Mouse (Mus musculus): ENCODE results near the gene Fam83f.

Fam83f gene

DNA sequence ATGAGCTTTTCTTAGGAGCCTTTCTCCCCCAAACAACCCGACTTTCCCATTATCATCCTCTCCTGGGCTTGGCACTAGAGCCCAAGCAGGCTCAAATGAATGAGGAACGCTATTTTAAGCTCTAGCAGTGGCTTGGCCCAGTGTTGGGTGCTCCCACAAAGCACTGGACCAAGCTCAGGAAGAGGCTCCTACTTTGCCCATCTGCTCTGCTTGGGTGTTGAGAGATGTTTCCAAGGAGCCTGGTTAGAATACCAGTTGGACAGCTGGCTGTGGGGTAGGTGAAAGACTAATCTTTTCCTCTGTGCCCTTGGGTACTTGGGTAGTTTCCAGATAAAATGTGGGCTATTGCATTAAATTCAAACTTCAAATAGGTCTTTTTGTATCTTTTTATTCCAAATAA is 1.2 kb downstream of the Fam83f start:
- DNase-seq, result no peak

DNA sequence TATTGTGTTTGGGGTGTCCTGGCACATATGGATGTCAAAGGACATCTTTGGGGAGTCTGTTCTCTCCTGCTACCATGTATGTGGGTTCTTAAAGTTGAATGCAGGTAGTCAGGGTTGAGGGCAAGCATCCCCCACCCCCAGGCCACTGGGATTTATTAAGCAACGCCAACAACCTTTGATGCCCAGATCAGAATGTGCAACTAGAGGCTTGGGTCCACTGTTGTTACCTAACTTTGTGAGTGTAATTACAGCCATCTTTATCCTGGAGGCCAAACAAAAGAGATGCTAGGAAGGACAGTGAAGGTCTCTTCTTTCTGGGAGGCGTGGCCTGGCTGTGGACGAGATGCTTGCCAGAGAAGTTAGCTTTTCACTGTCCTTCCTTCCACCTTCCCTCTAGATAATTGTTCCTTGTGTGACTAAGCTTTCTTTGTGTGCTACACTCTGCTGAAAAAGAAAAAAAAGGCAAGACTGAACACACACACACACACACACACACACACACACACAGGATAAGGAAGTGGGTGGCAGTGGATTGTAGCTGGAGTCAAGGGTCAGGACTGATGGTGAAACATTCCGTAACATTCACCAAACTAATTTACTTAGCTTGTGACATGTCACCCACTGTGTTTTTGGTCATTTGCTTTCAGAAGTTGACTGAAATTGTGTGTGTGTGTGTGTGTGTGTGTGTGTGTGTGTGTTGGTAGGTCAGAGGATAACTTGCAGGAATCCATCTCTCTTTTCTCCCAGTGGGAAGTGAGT is 1.9 kb downstream of the Fam83f start:
- peak; percentile 34 for DNase-seq

DNA sequence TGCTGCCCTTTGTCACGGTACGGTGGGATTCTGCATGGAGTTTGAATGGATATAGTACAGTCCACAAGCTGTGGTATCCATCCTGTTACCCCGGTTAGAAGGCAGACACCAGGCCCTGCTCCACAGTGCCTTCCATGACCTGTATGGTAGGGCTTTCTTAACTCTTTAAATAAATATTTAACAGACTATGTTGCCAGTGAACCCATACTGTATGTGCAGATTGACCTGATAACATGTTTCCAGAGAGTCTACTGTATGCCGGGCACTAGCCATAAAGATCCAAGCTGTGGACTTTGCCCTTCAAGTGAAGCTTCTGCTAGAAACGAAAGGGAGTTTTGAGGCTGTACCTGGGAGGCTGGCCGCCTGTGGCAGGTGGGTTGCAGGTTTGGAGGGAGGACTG is 3.1 kb downstream of the Fam83f start:
- DNase-seq, result no peak

DNA sequence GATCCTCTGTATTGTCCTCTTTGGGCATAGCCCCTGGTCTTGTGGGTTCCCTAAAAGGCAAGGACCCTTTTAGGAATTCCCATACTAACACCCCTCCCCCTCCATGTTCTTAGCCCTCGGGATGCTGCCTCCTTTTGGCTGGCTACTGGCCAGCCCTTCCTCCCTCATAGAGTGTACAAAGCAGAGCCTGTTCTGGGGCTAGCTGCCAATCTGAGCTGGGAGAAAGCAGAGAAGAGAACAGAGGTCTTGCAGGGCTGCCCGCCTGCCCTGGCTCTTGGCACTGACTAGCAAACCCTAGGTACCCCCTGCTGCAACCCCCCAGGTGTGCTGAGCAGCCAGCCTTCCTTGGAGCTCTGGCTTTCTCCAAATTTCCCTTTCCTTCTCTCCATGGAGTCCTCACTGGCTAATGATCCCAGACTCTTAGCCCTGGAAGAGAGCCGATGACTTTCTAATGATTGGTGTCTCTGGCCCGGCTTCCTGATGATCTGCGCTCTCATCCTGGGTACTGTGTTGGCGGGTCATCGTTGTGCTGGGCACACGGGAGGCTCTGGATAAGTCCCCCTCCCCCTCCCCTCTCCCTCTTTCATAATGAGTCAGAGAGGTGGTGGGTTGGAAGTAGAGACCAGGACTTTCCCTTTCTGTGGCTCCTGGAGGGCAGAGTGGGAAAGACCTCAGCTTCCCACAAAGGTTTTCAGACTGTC is 8.0 kb downstream of the Fam83f start:
- DNase-seq, result peak; percentile 70

DNA sequence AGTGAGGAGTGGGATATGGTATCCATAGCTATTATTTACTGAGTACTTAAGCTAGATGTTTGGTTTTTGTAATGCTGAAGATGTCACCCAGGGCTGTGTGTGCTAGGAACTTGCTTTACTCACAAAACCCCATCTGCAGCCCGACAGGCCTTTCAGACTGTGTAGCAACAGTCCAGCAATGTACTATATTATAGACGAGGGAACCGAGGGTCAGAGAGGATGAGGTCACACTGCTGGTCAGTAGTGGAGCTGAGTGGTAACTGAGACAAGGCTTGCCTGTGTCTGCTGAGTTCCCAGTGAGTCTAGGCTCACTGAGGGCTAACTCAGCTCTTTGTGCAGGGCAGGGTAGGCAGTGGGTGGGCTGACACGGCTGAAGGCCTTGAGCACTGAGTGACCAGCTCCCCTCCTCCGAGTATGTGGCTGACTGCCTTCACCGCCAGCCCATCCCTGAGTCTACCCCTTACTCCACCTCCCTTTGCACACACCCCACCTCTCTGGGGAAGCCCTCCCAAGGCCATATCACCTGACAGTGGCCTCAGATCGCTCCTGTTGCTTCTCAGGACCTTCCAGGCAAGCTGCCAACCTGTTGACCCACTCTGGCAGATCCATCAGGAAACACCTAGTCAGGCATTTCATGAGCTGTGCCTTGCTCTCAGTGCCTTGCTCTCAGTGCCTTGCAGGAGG is 8.8 kb downstream of the Fam83f start:
- DNase-seq, result peak; percentile 40

DNA sequence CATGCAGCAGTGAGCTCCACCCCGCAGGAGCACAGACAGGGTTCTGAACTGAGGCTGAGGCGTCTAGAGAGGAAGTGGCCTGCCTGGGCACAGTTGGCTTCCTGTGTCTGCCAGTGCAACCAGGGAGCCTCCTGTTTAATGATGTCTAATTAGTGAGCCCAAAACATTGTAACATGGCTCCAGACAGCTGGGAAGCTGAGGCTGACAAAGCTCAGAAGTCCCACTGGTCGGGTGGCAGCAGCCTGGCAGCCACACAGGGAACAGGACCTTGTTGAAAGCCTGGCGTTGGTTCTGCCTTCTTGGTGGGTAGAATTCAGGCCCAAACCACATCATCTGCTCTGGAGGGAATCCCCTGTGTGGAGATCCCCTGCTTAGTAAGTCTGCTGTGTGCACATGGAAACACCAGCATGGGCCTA is 9.8 kb downstream of the Fam83f start:
- DNase-seq, result no peak

DNA sequence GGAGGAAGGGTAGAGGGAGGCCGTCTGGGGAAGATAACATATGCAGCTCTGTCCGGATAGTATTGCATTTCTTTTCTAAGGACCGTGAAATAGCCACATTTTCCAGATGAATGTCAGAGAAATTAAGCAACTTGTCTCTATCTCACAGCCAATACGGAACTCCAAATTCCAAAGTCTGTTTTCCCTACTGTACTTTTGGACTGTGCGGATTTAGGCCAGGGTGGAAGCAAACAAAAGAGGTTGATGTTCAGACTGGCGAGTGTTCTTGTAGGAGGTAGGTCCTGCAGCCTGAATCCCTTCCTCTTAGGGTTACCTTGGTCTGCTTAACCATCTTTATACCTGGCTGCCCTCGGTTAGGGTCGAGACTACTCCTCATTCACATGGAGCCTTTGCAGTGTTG is 10.7 kb downstream of the Fam83f start:
- DNase-seq, result no peak

DNA sequence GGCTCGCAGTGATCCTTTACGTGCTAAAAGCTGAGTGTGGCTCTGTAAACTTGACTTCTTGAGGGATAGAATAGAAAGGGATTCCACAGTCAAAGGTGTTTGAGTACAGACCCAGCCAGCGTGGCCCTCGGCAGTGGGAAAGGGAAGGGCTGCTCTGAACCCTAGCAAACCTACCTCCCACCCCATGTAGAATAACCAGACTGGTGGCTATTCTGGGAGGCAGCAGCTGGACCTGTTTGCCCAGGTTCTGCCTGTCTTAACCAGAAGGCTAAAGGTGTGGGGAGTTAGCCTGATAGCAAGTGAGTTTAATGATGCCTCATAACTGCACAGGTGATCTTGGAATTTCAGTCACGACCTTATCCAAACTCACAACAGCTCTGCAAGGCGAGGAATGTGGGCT is 11.5 kb downstream of the Fam83f start:
- DNase-seq, result no peak

DNA sequence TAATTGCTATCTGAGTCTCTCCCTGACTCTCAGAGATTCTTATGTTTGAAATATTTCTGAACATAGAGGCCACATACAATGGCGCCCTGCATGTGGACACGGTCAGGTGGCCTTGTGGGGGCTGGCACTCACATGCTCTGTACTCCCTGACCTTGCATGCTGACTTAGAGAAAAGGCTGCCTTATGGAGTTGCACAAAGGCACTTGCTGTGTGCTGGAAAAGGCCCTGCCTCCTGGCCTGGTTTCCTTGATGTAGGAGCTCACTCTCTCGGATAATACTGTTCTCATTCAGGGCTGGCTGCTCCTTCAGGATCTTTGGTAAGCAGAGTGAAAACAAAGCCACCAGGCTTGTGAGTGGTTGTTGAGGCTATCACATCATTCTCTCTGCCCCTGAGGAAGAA is 12.3 kb downstream of the Fam83f start:
- DNase-seq, result no peak

DNA sequence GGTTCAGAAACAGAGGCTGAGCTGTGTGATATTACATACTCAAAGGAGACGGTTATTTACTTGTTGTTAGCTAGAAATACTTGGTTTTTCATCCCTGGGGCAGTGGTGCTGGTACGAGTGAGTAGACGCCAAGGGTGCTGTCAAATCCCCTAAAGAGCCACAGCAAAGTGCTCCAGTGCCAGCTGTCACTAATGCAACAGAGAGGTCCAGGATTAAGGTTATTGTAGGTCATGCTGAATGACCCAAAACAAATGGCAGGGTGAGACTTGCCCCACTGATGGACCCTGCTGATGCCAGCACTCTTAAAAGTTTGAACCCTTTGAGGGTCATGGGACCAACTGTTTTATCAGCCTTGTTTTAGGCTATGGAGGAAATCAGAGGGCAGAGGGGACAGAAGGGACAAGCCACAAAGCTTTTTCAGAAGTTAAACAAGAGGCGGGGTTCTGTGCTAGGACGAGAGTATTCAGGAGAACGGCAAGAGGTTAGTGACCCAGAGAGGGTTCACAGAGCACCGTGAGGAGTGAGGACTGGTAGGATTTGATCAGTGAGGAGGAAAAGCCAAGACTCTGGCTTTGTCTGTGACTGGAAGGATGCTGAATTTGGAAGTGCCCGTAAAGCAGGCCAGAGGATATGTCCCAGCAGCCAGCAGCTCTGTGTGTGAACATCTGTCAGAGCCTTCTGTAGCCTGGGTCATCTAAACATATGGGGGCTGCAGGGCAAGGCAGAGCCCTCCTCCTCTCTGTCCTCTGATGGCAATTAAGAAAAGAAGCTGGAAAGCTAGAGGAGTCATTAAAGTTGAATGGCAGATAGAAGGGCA is 13.3 kb downstream of the Fam83f start:
- no peak for DNase-seq

DNA sequence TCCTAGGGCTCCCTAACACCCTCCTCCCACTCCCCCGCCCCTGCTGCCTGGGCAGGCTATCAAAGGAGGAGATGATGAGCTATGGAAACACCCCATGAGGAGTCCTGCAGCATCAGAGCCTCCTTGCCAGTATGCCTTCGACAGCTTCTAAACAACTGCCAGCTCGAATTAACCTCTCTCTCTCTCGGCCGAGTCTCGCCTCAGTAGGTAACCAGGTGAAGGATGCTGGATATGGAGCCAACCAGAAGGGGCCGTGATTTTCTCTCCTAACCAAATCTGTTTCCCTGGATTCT is 13.9 kb downstream of the Fam83f start:
- DNase-seq, result peak; percentile 54

DNA sequence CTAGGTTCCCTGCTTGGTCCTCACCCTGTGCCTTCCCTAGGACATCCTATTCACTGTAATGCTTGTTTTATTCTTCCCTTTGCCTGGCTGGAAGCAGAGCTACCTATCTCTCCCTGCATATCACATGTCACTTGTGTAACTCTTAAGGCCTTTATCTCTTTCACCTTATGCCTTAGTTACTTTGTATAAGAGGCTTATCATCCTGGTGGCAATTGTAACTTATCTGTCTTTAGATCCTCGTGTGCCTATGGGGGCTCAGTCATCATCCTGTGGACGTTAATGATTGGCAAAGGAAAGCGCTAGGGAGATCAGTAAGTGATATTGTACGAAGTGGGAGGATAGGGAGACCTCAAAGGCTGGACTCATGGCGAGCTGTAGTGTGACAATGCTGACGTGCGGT is 16.9 kb downstream of the Fam83f start:
- DNase-seq, result no peak

DNA sequence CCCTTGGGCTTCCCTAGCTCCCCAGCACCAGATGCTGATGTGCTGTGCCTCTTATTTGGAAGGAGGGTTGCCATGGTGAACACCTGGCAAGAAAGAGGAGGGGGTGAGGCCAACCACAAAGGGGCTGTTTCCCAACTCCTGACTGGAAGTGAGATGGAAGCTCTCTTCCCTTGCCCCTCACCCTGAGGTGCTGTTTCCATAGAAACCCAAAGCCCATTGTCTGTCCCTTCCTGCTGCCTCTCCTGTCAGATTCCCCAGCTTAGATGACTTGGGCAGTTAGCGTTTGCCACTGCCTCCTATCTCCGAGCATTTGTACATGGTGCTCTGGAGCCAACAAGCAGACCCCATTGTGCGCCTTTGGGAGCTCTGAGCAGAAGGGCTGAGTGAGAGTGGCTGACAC is 21.8 kb downstream of the Fam83f start:
- DNase-seq, result no peak

DNA sequence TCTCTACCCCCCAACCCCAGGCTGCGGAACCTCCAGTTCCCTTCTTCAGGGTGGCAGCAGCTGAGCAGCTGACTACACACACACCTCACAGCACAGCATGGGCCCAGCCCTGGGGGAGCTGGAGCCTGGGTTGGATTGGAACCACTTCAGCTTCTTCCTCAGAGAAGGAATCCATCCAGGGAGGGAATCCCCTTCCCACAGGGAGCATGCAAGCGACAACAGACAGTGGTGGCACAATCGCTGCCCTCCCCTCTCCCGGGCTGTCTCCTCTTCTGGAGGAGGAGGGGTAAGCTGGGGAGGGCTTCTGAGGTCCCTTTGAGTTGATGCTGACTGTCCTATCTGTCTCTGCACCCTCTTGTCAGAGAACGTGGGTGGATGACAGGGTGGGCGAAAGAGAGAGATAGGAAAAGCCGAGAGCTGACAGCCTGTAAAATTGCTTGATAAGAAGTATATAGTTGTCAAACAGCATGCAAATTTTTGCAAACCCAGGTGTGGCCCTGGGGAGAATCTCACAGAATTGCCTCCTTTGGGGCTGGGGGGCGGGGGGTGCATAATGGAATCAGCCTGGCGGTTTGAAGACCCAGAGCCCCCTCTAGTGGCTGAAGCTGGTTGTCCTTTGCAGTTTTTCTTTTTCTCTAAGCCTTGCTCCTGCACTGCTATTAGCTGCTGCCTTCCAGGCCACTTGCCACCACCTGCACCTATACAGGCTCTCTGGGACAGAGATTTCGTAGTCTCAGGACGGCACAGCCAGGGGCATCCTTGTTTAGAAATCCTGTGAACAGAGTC is 22.7 kb downstream of the Fam83f start:
- DNase-seq, result peak; percentile 74

DNA sequence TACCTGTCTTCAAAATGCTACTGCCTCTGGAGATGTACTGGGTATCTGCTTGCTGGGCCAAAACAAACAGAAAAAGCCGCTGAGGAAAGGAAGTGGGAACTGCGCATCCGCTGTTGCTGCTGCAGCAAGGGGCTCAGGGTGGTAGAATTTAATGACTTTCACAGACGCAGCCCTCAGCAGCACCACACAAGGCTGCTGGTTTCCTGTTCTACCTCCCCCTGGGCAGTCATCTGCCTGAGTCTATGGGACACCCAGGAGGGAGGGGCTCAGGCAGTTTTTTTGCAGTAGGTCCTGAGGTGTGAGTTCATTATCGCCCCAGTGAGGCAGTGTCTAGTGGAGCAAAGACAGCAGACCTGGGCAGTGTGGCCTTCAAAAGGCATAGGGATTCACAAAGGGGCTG is 25.9 kb downstream of the Fam83f start:
- no peak for DNase-seq

DNA sequence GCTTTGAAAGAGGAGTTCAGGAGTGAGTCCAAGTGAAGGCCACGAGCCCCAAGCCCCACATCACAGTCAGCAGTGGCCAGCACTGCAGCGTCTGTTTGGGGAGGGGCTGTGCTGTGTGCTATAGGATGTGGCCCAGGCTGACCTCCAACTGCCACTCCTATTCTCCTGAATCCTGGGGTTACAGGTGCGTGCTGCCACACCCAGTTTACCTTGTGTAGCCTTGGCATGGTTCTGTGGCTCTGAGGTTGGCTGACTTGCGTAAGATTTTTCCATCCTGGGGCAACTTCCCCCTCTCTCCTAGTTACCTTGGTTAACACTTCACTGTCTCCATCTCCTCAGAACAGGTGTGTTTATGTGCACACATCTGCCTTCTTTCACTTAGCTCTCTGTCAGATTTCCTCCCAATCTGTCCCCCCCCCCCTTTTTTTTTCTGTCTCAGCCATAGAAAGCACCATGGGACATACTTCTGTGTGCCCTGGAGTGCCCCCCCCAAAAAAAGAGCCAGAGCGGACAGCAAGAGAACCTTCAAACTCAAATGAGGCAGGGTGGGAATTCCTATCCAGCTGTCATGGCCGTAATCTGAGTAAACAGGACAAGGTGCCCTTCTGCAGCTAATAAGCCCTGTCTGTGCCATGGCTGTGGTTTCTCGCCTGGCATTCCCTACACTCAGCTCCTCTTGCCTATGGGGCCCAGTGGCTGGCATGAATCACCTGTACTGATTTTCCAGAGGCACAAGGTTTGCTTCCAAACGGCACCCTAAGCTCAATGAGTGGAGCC is 30.0 kb downstream of the Fam83f start:
- peak; percentile 30 for DNase-seq

DNA sequence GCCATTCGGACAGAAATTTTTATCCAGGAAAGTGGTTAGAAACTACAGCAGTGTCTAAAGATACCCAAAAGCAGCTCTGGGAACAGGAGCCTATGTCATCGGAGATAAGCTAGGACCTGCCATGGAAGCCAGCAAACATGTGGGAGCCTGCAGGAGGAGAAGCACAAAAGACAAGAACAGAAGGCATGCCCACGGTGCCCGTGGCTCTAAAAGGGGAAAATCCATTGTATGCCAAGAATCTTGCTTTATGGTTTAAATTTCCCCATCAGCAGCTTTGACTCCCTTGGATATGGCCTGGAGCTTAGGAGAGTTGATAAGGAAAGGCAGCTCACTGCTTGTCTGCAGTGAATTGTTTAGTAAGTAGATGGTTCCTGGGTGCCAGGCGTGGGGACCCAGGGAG is 31.3 kb downstream of the Fam83f start:
- DNase-seq, result no peak

DNA sequence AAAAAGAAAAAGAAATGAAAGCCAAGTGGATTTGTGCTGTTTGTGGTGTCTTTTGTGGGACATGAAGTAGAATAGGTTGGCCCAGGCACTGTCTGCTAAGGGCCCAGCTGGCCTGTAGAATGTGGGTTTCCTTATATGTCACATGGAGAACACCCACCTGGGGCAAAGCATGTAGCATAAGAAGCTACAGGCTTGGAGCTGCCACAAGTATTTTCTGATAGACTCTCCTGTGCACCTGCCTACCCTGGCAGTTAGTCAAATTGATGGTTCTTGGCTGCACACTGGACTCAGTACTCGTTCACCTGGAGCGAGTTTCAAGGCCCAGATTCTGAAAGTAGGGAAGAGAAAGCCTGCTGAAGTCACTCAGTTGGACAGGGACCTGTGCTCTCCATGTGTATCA is 31.8 kb downstream of the Fam83f start:
- DNase-seq, result no peak

DNA sequence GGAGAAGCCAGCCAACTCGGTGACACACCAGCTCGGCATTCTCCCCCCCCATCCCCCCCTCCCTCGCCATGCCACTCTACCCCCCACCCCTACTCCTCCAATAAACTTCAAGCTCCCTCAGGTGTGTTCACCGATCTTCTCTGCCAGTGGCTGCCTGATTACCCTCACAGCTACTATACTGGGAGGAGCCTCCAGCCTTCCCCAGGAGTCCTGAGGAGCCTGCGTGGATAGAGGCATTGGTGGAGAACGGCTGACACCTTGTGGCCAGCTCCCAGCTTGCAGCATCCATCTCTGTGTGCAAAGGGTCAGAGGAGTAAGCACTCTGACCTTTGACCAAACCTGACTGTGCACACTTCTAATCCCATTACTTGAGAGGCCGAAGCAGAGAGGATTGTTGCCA is 32.6 kb downstream of the Fam83f start:
- peak; percentile 88 for DNase-seq

DNA sequence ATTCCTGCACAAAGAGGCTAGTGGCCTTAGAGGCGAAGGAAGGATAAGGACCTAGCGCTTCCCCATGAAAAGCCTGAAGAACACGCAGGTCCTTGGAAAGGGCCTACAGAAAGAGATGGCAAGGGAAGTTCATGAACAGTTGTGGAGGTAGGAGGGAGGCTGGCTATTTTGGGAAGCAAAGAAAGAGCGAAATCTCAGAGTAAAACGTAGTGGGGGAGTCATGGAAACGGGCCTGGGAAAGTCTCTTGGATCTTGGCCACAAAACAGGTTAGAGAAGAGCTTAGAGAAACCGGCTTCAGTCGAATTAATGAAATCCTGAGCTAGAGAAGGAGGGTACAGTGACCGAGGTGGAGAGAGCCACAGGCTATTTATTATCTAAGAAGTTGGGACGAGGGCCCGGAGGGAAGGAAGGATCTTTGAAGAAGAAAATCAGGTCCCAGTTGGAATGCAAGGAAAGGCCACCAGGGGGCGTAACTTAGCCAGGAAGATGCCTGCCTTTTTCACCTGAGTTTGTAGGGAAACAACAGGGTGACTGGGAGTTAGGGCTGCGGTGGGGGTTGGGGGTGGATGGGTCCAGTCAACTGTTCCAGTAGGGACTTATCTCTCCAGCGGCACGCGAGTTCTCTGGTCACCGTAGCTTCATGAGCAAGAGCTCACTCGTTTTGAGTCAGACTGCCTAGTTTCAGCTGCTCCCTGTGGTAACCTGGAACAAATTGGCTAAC is 34.3 kb downstream of the Fam83f start:
- peak; percentile 88 for DNase-seq

DNA sequence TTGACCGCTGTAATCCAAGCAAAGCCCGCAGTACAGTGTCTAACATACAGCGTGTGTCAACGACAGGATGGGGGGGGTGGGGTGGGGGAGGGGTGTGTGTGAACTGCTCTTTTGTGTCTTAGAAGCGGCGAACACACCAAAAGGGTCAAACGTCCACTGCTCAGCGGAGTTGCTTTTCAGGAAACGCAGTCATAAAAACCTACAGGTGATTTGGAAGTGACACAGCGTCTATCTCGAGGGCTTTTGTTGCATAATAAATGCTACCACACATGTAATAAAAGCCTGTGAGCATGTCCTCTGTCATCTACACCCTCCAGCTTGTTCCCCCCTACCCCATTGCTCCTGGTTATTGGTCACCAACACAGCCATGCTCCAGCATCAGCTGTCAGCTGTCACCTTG is 34.9 kb downstream of the Fam83f start:
- DNase-seq, result no peak
